Mouse (Mus musculus) heart, embryonic 12.5 days (tissue): ENCODE measurements around the gene Spef1. TPM values are rescaled to one million over a fixed set of nuclear protein-coding genes. Genes with fewer than 3 reads are reported as not detected.

ENCODE experiments used
- ATAC-seq: fragments of 200-750 bp; cut with Nextera tagmentation; 2 replicates; pipeline ENCODE4 v1.8.0; 2017; ENCODE audit warnings: moderate TSS enrichment, moderate library complexity; ENCODE audit not compliant: insufficient number of reproducible peaks, low FRiP score
- H3K27ac ChIP-seq: fragments of 300-500 bp; sonication (generic); 2 replicates; pipeline ENCODE4 v1.5.1; 2016; ENCODE audit warnings: mild to moderate bottlenecking, moderate library complexity; ENCODE audit not compliant: poor library complexity, severe bottlenecking
- H3K27me3 ChIP-seq: fragments of 300-500 bp; sonication (generic); replicated peaks from 2 replicates; pipeline ENCODE4 v1.6.1; 2016; ENCODE audit warnings: mild to moderate bottlenecking, moderate library complexity
- H3K36me3 ChIP-seq: fragments of 300-500 bp; sonication (generic); 2 replicates; pipeline ENCODE4 v1.6.1; 2016; ENCODE audit warnings: mild to moderate bottlenecking, moderate library complexity
- H3K4me1 ChIP-seq: fragments of 300-500 bp; sonication (generic); replicated peaks from 2 replicates; pipeline ENCODE4 v1.6.1; 2016; ENCODE audit warnings: mild to moderate bottlenecking
- H3K4me2 ChIP-seq: fragments of 300-500 bp; sonication (generic); 2 replicates; pipeline ENCODE4 v1.6.1; 2016; ENCODE audit warnings: mild to moderate bottlenecking, moderate library complexity
- H3K4me3 ChIP-seq: fragments of 300-500 bp; sonication (generic); 2 replicates; pipeline ENCODE4 v1.5.1; 2016; ENCODE audit warnings: mild to moderate bottlenecking
- H3K9ac ChIP-seq: fragments of 300-500 bp; sonication (generic); 2 replicates; pipeline ENCODE4 v1.6.1; 2016; ENCODE audit warnings: mild to moderate bottlenecking, moderate library complexity
- H3K9me3 ChIP-seq: fragments of 300-500 bp; sonication (generic); replicated peaks from 2 replicates; pipeline ENCODE4 v1.6.1; 2016; ENCODE audit warnings: mild to moderate bottlenecking, moderate library complexity
- WGBS: fragments of 180-500 bp; shearing (Covaris S2); methylation state at CpG from one replicate; pipeline ENCODE4 v1.1.7; 2016; 5-methylcytosine and 5-hydroxymethylcytosine counted together
- polyA plus RNA-seq: library from polyadenylated mRNA; unstranded; fragments of >200 nt; fragmentation: Nextera tagmentation; extraction: Ambion mirVana; gene quantifications from 2 replicates; pipeline ENCODE4 v1.2.1, GENCODE M21; 2016

Gene Spef1
- polyA plus RNA-seq, 1 experiment from 2014 or later, result 1.3 TPM

DNA sequence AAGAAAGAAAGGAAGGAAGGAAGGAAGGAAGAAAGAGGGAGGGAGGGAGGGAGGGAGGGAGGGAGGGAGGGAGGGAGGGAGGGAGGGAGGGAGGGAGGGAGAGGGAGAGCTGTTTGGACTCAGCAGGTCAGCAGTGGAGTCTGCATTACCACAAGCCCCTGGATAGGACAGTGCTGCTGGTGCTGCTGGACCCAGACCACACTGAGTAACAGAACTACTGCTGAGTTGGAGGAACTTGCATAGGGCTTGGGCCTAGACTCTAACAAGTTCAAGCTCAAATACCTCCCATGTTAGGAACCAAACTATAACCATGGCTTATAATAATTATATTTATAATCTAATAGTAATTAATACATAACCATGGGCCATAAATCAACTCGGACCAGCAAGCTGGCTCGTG lies 56.2 kb downstream of the Spef1 start:
- Histone ChIP-seq H3K4me2 (no peak overlapping the region), H3K27me3 (0 out of 2 replicates have a peak, but pooled peaks cover 7% of the 10 kb centered on the region), H3K9ac (no peak overlapping the region), H3K27ac (no peak overlapping the region), H3K36me3 (no peaks in the 10 kb centered on the region), H3K4me1 (peaks cover 66% of the 10 kb centered on the region), H3K9me3 (no peaks in the 10 kb centered on the region), H3K4me3 (no peak overlapping the region)
- no peak for ATAC-seq
- 91% methylated on average over 2 of the region's 2 CpGs for WGBS

DNA sequence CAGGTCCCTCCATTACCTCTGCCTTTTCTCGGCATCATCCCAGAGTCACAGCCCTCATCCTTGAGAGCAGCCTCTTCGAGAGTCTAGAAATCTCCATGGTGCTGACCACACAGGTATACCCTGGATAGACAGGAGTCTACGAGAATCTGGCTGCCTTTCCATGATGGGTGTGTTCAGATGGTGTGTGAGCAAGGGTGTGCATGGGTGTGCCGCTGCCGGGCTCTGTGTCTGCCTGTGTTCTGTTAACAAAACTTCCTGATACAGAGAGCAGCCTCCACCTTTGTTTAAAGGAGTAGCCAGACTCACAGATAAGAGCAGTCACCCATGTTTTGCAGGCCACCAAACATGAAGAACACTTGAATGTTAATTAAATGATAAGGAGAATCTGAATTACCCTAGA lies 57.2 kb downstream of the Spef1 start:
- WGBS, result 57% methylated on average over 5 of the region's 5 CpGs
- no peaks in the 10 kb centered on the region for H3K9me3 ChIP-seq
- peak overlapping the region; percentile 80; the same call in 1 of the 2 replicates for H3K4me2 ChIP-seq
- no peak overlapping the region; the same call in none of the 2 replicates for H3K27ac ChIP-seq
- H3K4me3 ChIP-seq, result no peak overlapping the region
- H3K36me3 ChIP-seq, result no peaks in the 10 kb centered on the region
- H3K4me1 ChIP-seq, result peaks cover 58% of the 10 kb centered on the region
- ATAC-seq, result no peak
- peaks cover 13% of the 10 kb centered on the region; the same call in 1 of the 2 replicates for H3K27me3 ChIP-seq
- no peak overlapping the region for H3K9ac ChIP-seq

GRCm38 (mm10) chr2:131128636-131129157 lies 58.4 kb downstream of the Spef1 start:
- no peak overlapping the region; the same call in 1 of the 2 replicates for H3K9ac ChIP-seq
- H3K27ac ChIP-seq, result 0 out of 2 replicates have a peak overlapping the region, but pooled peaks have one; percentile 6
- H3K4me3 ChIP-seq, result peak overlapping the region; percentile 65
- WGBS, result 75% methylated on average over 3 of the region's 3 CpGs
- H3K36me3 ChIP-seq, result no peaks in the 10 kb centered on the region
- H3K4me2 ChIP-seq, result peak overlapping the region; percentile 80
- H3K9me3 ChIP-seq, result no peaks in the 10 kb centered on the region
- peaks cover 47% of the 10 kb centered on the region for H3K4me1 ChIP-seq
- no peak for ATAC-seq
- H3K27me3 ChIP-seq, result peaks cover 16% of the 10 kb centered on the region; the same call in 1 of the 2 replicates

DNA sequence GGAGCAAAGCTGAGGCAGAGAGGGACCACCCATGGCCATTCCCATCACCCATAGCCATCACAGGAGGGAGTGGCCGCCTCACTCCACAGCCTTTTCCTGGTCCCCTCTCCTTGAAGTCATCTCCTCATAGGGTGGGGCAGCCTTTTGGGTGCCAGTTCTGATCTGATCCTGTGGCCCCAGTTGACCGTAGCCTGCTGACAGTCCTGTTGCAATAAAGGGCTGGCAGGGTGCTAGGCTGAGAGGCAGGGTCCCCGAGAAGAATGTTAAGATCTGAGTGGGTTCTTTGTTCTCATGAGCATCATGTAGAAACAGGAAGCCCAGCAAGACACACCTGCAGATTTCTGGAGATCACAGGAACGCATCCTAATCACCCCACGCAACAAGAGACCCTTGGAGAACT lies 58.9 kb downstream of the Spef1 start:
- Histone ChIP-seq H3K4me3 (peak overlapping the region; percentile 65), H3K27me3 (peaks cover 16% of the 10 kb centered on the region; the same call in 1 of the 2 replicates), H3K9me3 (no peaks in the 10 kb centered on the region), H3K4me2 (peak overlapping the region; percentile 80), H3K4me1 (peaks cover 47% of the 10 kb centered on the region), H3K36me3 (no peaks in the 10 kb centered on the region), H3K27ac (0 out of 2 replicates have a peak overlapping the region, but pooled peaks have one; percentile 6), H3K9ac (peak overlapping the region; percentile 88)
- WGBS, result 71% methylated on average over 5 of the region's 5 CpGs
- ATAC-seq, result no peak

DNA sequence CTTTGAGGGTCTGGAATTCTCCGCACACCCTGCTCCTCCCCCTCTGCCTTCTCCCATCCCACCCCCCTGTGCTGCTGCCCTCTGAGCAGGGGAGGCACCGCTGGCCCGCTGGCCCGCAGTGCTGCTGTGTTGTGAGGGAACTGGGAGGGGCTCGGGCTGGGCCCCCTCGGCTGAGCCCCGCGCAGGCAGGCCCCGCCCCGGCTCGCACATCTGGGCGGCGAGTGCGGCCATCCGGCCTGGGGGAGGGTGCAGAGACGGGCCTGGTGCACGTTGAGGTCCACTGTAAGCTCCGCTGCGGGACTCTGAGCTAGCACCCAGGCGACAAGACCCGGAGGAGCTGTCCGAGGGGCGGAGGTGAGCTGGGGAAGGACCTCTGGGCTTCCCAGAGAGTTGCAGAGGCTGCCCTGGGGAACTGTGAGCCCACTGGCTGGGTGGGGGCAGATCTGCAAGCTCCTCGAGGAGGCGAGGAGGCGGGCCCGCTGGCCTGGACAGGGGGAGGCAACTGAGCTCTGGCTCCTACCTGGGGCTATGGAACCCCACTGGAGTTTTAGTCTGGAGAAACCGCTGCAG lies 59.8 kb downstream of the Spef1 start, which contains the start of gene Hspa12b:
Hspa12b (plus strand) TSS at position 120 of the 570 bp plus-strand sequence.
- Histone ChIP-seq H3K9ac (peak within 1 kb of the TSS; percentile 88), H3K4me1 (peaks cover 44% of the 10 kb centered on the region), H3K9me3 (no peaks in the 10 kb centered on the region), H3K27me3 (peaks cover 16% of the 10 kb centered on the region; the same call in 1 of the 2 replicates), H3K36me3 (no peaks in the 10 kb centered on the region), H3K27ac (peak within 1 kb of the TSS; percentile 70), H3K4me2 (peak within 1 kb of the TSS; percentile 80), H3K4me3 (peak within 1 kb of the TSS; percentile 65)
- WGBS, result under 1% methylated on average over 28 of the region's 28 CpGs
- peak; percentile 94 for ATAC-seq

GRCm38 (mm10) chr2:131125964-131126815 lies 60.9 kb downstream of the Spef1 start:
- Histone ChIP-seq H3K27me3 (peaks cover 16% of the 10 kb centered on the region; the same call in 1 of the 2 replicates), H3K36me3 (no peaks in the 10 kb centered on the region), H3K9me3 (no peaks in the 10 kb centered on the region), H3K4me2 (peak overlapping the region; percentile 80), H3K4me1 (peaks cover 36% of the 10 kb centered on the region), H3K9ac (0 out of 2 replicates have a peak overlapping the region, but pooled peaks have one; percentile 88), H3K4me3 (no peak overlapping the region), H3K27ac (no peak overlapping the region)
- 47% methylated on average over 9 of the region's 9 CpGs for WGBS
- no peak; the same call in 1 of the 2 replicates for ATAC-seq

DNA sequence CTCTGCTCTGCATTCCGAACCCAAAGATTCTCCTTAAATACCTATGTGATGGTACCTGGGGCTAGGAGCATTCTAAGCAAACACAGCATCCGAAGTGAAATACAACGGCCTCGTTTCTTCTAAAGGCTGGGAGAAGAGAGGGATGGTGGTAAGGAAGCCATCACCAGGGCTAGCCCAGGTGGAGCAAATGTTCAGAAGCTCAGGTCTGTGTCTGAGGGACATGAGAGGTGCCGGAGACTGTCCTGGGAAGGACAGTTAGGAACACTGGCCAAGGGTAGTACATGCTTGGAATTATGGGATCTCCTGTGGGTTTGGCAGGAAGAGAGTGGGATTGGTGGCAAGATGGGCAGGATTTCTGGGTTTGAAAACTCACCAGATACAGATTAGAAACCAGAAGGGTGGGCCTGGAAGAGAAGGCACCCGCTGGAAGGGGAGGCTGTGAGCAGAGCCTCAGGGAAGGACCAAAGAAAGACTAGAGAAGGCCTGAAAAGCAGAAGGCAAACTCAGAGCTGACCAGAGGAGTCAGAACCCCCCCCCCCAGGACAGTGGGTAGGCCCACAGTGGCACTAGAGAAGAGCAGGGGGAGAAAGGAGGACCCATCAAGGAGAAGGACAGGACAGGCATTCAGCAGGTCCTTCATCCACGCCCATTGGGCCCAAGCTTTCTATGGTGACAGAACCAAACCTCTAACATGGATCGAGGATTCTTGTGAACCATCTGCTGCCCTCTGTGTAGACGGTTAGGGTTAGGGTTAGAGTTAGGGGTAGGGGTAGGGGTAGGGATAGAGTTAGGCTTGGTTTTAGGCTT lies 61.7 kb downstream of the Spef1 start:
- no peak for ATAC-seq
- Histone ChIP-seq H3K9ac (no peak overlapping the region), H3K4me1 (peaks cover 36% of the 10 kb centered on the region), H3K36me3 (no peaks in the 10 kb centered on the region), H3K4me2 (no peak overlapping the region), H3K27ac (no peak overlapping the region), H3K9me3 (no peaks in the 10 kb centered on the region), H3K4me3 (no peak overlapping the region), H3K27me3 (peaks cover 16% of the 10 kb centered on the region; the same call in 1 of the 2 replicates)
- 87% methylated on average over 9 of the region's 9 CpGs for WGBS

GRCm38 (mm10) chr2:131124166-131124565 lies 62.9 kb downstream of the Spef1 start:
- H3K9me3 ChIP-seq, result no peaks in the 10 kb centered on the region
- H3K4me1 ChIP-seq, result peaks cover 33% of the 10 kb centered on the region
- 51% methylated on average over 3 of the region's 3 CpGs for WGBS
- no peak overlapping the region for H3K4me2 ChIP-seq
- peaks cover 16% of the 10 kb centered on the region; the same call in 1 of the 2 replicates for H3K27me3 ChIP-seq
- no peak overlapping the region for H3K9ac ChIP-seq
- no peaks in the 10 kb centered on the region for H3K36me3 ChIP-seq
- ATAC-seq, result no peak
- no peak overlapping the region for H3K27ac ChIP-seq
- H3K4me3 ChIP-seq, result no peak overlapping the region
